Comparison of ENCODE assay signal across 12 mouse cellular contexts in genomic region chr13:102148039-102148438, GRCm38 (mm10).
"Had no signal": no experiment of that assay in that cellular context is flagged by ENCODE, and none has a peak within 500 bp of the region (broad histone marks: within the 10 kb centered on the region; RNA-seq: fewer than 3 reads in every experiment).

No protein-coding gene starts in this region.

- DNase-seq: kidney, adult 2 months; kidney, postnatal 25 days; layer of hippocampus, adult 9-11 months; liver; lung, adult 18-20 months; lung, postnatal 10 days; lung, postnatal 4 days; thymus, postnatal 25 days had no signal

- ATAC-seq: intestine, postnatal 0 days; liver, embryonic 12.5 days; midbrain, embryonic 13.5 days; midbrain, embryonic 16.5 days had no signal
